Mouse (Mus musculus) myocyte (in vitro differentiated cells): ENCODE results near the gene Unk. TPM values are rescaled to one million over a fixed set of nuclear protein-coding genes. Genes with fewer than 3 reads are reported as not detected.

Source experiments
- H3K27me3 ChIP-seq: one replicate; pipeline ENCODE4 v1.6.1; 2011; ENCODE audit not compliant: control insufficient read depth, insufficient read depth, insufficient read length
- H3K36me3 ChIP-seq: one replicate; pipeline ENCODE4 v1.6.1; 2011; ENCODE audit not compliant: control insufficient read depth, insufficient read depth
- H3K4me2 ChIP-seq: one replicate; pipeline ENCODE4 v1.6.1; 2011; ENCODE audit warnings: low read depth, control low read depth
- H3K4me3 ChIP-seq: one replicate; pipeline ENCODE4 v1.5.1; 2011; ENCODE audit warnings: mild to moderate bottlenecking, control low read depth, moderate library complexity
- H3K79me2 ChIP-seq: one replicate; pipeline ENCODE4 v1.6.1; 2011; ENCODE audit not compliant: control insufficient read depth, insufficient read depth
- H3ac ChIP-seq: one replicate; pipeline ENCODE4 v1.6.1; 2011; ENCODE audit not compliant: control insufficient read depth, insufficient read length
- CEBPB ChIP-seq: IDR thresholded peaks from 2 replicates; pipeline ENCODE4 v1.6.1; 2011; ENCODE audit warnings: mild to moderate bottlenecking, moderate library complexity; ENCODE audit not compliant: poor library complexity, insufficient read depth, severe bottlenecking
- E2F4 ChIP-seq: IDR thresholded peaks from one replicate; pipeline ENCODE4 v1.6.1; 2011; ENCODE audit warnings: mild to moderate bottlenecking, control low read depth, moderate library complexity; ENCODE audit not compliant: insufficient read depth
- MAX ChIP-seq: IDR thresholded peaks from one replicate; pipeline ENCODE4 v1.6.1; 2011; ENCODE audit warnings: low read depth, mild to moderate bottlenecking, control low read depth
- MYOD1 ChIP-seq, 3 experiments: IDR thresholded peaks; one replicate each; pipeline ENCODE4 v1.6.1; 2011; ENCODE audit warnings: control low read depth in 2 of 3, low read depth in 2 of 3, mild to moderate bottlenecking in 2 of 3, moderate library complexity in 1 of 3; ENCODE audit not compliant: insufficient read length in 2 of 3, control insufficient read depth in 1 of 3
- MYOG ChIP-seq, 3 experiments: IDR thresholded peaks; one replicate each; pipeline ENCODE4 v1.6.1; 2011; ENCODE audit warnings: control low read depth in 2 of 3, low read depth in 2 of 3, mild to moderate bottlenecking in 2 of 3; ENCODE audit not compliant: insufficient read length in 2 of 3, control insufficient read depth in 1 of 3, insufficient read depth in 1 of 3
- POLR2A ChIP-seq: IDR thresholded peaks from one replicate; pipeline ENCODE4 v1.6.1; 2011; ENCODE audit warnings: low read depth, mild to moderate bottlenecking, control low read depth, moderate library complexity; ENCODE audit not compliant: insufficient read length
- POLR2AphosphoS2 ChIP-seq: IDR thresholded peaks from one replicate; pipeline ENCODE4 v1.6.1; 2011; ENCODE audit warnings: low read depth, control low read depth; ENCODE audit not compliant: insufficient read length
- REST ChIP-seq: IDR thresholded peaks from one replicate; pipeline ENCODE4 v1.6.1; 2011; ENCODE audit warnings: mild to moderate bottlenecking, control low read depth, moderate library complexity; ENCODE audit not compliant: insufficient read depth, insufficient read length
- SRF ChIP-seq: IDR thresholded peaks from one replicate; pipeline ENCODE4 v1.6.1; 2011; ENCODE audit warnings: low read depth; ENCODE audit not compliant: control insufficient read depth, insufficient read length
- TCF12 ChIP-seq: IDR thresholded peaks from one replicate; pipeline ENCODE4 v1.6.1; 2011; ENCODE audit warnings: mild to moderate bottlenecking, control low read depth; ENCODE audit not compliant: poor library complexity, insufficient read depth, severe bottlenecking
- TCF3 ChIP-seq: IDR thresholded peaks from one replicate; pipeline ENCODE4 v1.6.1; 2011; ENCODE audit warnings: low read depth, control low read depth; ENCODE audit not compliant: insufficient read length
- USF1 ChIP-seq: IDR thresholded peaks from one replicate; pipeline ENCODE4 v1.6.1; 2011; ENCODE audit warnings: low read depth, mild to moderate bottlenecking, control low read depth, moderate library complexity
- polyA plus RNA-seq: library from polyadenylated mRNA; unstranded; fragments of >200 nt; fragmentation: generic; extraction: Trizol; gene quantifications from one replicate; pipeline ENCODE4 v1.2.1, GENCODE M21; 2012; ENCODE audit warnings: missing spikeins

Unk gene
- polyA plus RNA-seq, 1 experiment = 15.3 TPM

DNA sequence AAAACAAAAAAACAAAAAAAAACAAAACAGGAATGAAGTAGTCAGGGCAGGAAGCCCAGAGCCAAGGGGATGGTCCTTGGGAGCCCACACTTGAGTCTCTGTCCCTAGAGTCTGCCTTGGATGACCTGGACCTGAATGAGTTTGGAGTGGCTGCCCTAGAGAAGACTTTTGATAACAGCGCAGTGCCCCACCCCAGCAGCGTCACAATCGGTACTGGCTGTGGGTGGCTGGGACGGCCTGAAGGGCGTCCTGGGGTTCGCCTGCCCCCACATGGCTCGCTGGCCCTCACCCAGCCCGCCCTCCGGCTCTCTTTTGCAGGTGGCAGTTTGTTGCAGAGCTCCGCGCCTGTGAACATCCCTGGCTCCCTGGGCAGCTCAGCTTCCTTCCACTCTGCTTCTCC lies 25.8 kb downstream of the Unk start:
- no peak overlapping the region for H3K4me3 ChIP-seq
- TF ChIP-seq TCF3 (no peak), MAX (no peak), SRF (no peak), MYOG (IDR thresholded peaks at IDR 0.05; ENCODE audit: control insufficient read depth in 1 of 3, insufficient read depth in 1 of 3, insufficient read length in 2 of 3, low read depth in 2 of 3) (no peak), REST (no peak), E2F4 (no peak), POLR2A (no peak), USF1 (no peak), TCF12 (no peak), CEBPB (no peak), POLR2AphosphoS2 (no peak), MYOD1 (IDR thresholded peaks at IDR 0.05; ENCODE audit: control insufficient read depth in 1 of 3, insufficient read length in 2 of 3, low read depth in 2 of 3) (no peak)
- H3K27me3 ChIP-seq = no peaks in the 10 kb centered on the region
- no peak overlapping the region for H3ac ChIP-seq
- H3K4me2 ChIP-seq = no peak overlapping the region
- H3K36me3 ChIP-seq = peaks cover 33% of the 10 kb centered on the region
- H3K79me2 ChIP-seq = no peaks in the 10 kb centered on the region

DNA sequence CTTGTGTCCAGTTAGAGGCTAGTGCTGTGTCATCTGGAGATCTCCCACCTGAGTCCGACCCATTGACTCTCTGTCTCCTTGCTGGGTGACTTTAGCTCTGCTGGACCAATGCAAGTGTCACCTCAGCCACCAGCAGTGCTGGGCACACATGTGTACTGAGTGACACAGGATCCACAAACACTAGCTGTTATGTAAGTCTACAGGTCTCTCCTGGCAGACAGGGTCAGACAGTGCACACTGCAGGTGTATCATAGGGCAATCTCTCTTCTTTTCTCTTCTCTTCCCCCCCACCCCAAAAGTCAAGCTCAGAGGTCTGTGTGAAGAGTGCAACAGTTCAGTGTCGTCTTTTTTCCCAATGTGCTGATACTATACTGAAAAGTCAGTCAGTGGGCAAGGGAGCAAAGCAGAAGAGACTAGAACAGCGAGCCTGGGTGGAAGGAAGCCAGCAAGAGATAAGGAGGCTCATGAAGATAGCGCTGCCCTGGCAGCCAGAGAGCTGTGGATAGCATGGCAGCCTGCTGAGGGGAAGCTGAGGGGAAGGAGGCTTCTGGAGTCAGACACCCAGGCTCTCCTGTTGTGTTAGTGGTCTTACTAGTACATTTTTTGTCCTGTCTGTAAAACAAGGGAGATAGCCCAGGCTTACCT lies 27.2 kb downstream of the Unk start:
- Histone ChIP-seq H3K4me2 (no peak overlapping the region), H3K36me3 (peaks cover 27% of the 10 kb centered on the region), H3K27me3 (no peaks in the 10 kb centered on the region), H3ac (no peak overlapping the region), H3K79me2 (no peaks in the 10 kb centered on the region), H3K4me3 (no peak overlapping the region)
- TF ChIP-seq MYOG (IDR thresholded peaks at IDR 0.05; ENCODE audit: control insufficient read depth in 1 of 3, insufficient read depth in 1 of 3, insufficient read length in 2 of 3, low read depth in 2 of 3) (no peak), CEBPB (no peak), REST (no peak), TCF12 (no peak), TCF3 (no peak), POLR2A (no peak), MYOD1 (IDR thresholded peaks at IDR 0.05; ENCODE audit: control insufficient read depth in 1 of 3, insufficient read length in 2 of 3, low read depth in 2 of 3) (no peak), USF1 (no peak), E2F4 (no peak), POLR2AphosphoS2 (no peak), SRF (no peak), MAX (no peak)

DNA sequence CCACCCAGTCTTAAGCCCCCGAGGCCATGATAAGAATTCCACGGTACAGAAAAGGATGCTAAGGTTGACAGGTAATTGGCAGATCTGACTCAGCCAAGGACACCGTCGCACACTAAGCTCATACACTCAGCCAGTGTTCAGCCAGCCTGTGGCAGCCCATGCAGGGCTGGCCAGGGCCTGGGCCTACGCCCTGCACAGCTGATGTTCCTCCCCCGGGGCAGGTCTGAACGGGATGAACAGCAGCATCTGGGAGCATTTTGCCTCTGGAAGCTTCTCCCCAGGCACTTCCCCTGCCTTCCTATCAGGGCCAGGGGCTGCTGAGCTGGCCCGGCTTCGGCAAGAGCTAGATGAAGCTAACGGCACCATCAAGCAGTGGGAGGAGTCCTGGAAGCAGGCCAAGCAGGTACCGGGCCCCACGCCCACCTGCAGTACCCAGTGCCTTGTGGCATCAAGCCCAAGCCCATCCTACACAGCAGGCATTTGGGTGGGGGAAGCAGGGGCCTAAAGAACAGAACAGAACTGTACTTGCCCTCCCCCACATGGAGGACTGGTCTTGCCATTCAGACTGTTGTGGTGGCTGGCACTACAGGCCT lies 28.0 kb downstream of the Unk start:
- Histone ChIP-seq H3ac (no peak overlapping the region), H3K36me3 (peaks cover 20% of the 10 kb centered on the region), H3K79me2 (no peaks in the 10 kb centered on the region), H3K27me3 (no peaks in the 10 kb centered on the region), H3K4me2 (no peak overlapping the region), H3K4me3 (no peak overlapping the region)
- TF ChIP-seq MYOD1 (IDR thresholded peaks at IDR 0.05; ENCODE audit: control insufficient read depth in 1 of 3, insufficient read length in 2 of 3, low read depth in 2 of 3) = no peak

DNA sequence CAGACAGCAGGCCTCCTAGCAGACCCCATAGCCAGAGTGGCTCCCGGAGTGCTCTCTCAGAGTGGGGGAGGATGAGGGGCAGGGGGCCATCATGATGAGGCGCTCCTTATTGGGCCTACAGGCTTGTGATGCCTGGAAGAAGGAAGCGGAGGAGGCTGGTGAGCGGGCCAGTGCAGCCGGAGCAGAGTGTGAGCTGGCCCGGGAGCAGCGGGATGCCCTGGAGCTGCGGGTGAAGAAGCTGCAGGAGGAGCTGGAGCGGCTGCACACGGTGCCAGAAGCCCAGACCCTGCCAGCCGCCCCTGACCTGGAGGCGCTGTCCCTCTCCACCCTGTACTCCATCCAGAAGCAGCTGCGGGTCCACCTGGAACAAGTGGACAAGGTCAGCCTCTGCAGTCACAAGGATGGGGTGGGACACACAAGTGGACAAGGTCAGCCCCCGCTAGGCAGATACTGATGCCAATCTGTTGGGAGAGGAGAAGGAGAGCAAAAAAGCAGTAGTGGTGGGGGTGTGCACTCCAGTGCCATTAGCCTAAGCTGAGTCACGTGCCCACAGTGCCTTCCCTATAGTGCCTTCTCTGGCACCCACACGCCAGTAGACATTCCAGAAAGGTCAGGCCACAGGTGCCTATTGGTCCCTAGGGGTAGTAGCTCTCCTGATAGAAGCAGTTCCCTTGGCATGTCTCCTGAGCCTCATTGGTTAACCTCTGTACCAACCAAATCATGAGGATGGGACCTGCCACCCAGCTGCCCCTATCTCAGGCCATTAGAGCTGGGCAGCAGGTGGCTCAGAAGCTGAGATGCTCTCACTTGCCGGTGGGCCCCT lies 29.0 kb downstream of the Unk start:
- no peak overlapping the region for H3K4me2 ChIP-seq

More for the DNA sequence above, 29.0 kb downstream of the Unk start:
- no peaks in the 10 kb centered on the region for H3K27me3 ChIP-seq
- TF ChIP-seq TCF3 (no peak), TCF12 (no peak), CEBPB (no peak), MAX (no peak), MYOG (IDR thresholded peaks at IDR 0.05; ENCODE audit: control insufficient read depth in 1 of 3, insufficient read depth in 1 of 3, insufficient read length in 2 of 3, low read depth in 2 of 3) (no peak), POLR2AphosphoS2 (no peak), USF1 (no peak), POLR2A (no peak), SRF (no peak)
- no peak overlapping the region for H3K4me3 ChIP-seq
- peaks cover 11% of the 10 kb centered on the region for H3K36me3 ChIP-seq
- H3K79me2 ChIP-seq = no peaks in the 10 kb centered on the region
- no peak overlapping the region for H3ac ChIP-seq
